Mouse (Mus musculus): Measurements from ENCODE around the gene Erc2.

DNA sequence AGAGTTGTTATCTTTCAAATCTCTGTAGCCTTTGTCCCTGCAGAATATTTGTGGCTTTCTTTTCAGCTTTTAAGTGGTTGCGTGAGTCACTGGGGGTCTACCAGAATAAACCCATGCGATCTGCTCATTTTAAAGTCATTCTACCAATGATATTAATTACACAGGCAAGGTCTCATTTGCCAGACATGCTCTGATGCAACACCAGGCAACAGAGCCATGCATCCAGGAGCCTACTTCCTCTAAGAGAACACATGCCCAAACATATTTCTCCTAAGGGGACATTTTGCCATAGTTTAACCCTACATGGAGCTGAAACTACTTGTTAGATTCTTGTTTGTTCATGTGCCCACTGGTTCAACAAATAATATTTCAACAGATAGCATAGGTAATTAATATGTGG lies 584.1 kb downstream of the Erc2 start:
- TF ChIP-seq POLR2A (IDR thresholded peaks at IDR 0.05; ENCODE audit: extremely low read depth, insufficient read depth, low read length) (no peak), CTCF (IDR thresholded peaks at IDR 0.05; ENCODE audit: low read depth, low read length) (no peak)
